Mouse (Mus musculus): Measurements from ENCODE around the gene Timm10. TPM values are rescaled to one million over a fixed set of nuclear protein-coding genes. Genes with fewer than 3 reads are reported as not detected.
A peak's percentile ranks its signal among the peaks of the same experiment; 100 is the strongest.
"Not testable (repeated sequence)": the region's sequence is repeated elsewhere in the genome, so short reads cannot be mapped to it uniquely, and the experiment has no call there.

Timm10 gene
- polyA plus RNA-seq, 1 experiment = 62.7 TPM

- no peak for TF ChIP-seq POLR2A (IDR thresholded peaks at IDR 0.05; ENCODE audit: borderline replicate concordance, extremely low read depth, insufficient read depth, insufficient read length, poor library complexity, severe bottlenecking)
- no peak for TF ChIP-seq CTCF (IDR thresholded peaks at IDR 0.05; ENCODE audit: borderline replicate concordance, extremely low read depth, insufficient read depth, insufficient read length)
- DNase-seq (ENCODE audit: low read depth) = peak; percentile 79
Observed at GRCm38 (mm10) chr2:84798493-84798921, 28.3 kb upstream of the Timm10 start, which contains the start of gene Ube2l6. Ube2l6 (plus strand) TSS chr2:84798828.

DNA sequence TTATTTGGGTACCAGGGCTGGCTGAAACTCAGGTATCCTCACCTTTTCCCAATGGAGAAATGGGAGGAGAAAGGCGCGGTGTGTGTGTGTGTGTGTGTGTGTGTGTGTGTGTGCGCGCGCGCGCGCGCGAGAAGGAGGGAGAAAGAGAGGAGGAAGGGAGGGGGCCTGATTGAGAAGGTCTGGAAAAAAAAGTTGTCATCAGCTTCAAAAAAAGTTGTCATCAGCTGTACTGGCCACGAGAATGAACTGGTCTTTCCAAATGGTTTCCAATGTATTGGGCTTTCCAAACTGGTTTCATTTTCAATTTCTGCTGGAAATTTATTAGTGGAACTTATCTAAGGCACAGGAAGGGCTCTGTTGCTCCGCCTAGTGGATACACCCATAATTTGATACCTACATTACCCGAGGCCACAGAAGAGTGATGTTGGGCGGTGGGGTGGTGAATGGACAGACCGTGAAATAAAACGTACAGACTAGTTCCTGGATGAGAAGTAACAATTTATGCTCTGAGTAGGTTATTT, 27.7 kb upstream of the Timm10 start:
- DNase-seq (ENCODE audit: low read depth) = peak; percentile 88
- no peak for TF ChIP-seq POLR2A (IDR thresholded peaks at IDR 0.05; ENCODE audit: borderline replicate concordance, extremely low read depth, insufficient read depth, insufficient read length, poor library complexity, severe bottlenecking)
- peak; percentile 62; the same call in 1 of the 2 replicates for TF ChIP-seq CTCF (IDR thresholded peaks at IDR 0.05; ENCODE audit: borderline replicate concordance, extremely low read depth, insufficient read depth, insufficient read length)

GRCm38 (mm10) chr2:84800304-84800703, 26.5 kb upstream of the Timm10 start:
- no peak for DNase-seq (ENCODE audit: low read depth)
- TF ChIP-seq CTCF (IDR thresholded peaks at IDR 0.05; ENCODE audit: borderline replicate concordance, extremely low read depth, insufficient read depth, insufficient read length) (no peak), POLR2A (IDR thresholded peaks at IDR 0.05; ENCODE audit: borderline replicate concordance, extremely low read depth, insufficient read depth, insufficient read length, poor library complexity, severe bottlenecking) (no peak)

DNA sequence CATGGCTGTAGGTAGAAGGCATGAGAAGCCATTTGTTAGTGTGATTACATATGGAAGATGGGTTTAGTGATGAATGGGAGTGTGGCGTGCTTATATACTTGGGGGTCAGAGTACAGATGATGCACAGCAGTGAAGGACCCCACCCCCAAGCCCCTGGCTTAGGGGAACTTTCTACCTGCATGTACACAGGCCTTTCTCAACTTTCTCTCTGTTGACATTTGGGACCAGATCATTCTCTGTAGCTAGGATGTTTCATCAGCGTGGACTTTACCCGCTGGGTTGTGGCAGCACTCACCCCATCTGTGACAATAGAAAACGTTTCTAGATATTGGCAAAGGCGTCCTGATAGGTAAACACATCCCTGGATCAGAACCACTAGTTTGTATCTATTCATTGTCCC, 25.6 kb upstream of the Timm10 start:
- DNase-seq (ENCODE audit: low read depth) = not testable (repeated sequence)

DNA sequence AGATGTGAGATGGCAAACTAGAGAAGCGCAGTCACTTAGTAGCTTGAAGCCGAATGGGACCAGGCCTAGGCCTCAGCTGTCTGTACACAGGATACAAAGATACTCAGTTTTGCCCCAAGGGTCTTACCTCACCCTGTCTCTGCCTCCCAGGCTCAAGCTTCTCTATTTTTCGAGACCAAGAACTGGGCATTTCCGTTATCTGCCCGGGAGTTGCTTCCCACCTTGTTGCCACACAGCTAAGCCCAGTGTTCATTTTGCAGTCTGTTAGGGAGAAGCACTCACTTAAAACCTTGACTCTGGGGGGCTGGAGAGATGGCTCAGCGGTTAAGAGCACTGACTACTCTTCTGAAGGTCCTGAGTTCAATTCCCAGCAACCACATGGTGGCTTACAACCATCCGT, 22.8 kb upstream of the Timm10 start:
- no peak for DNase-seq (ENCODE audit: low read depth)
- no peak for TF ChIP-seq POLR2A (IDR thresholded peaks at IDR 0.05; ENCODE audit: borderline replicate concordance, extremely low read depth, insufficient read depth, insufficient read length, poor library complexity, severe bottlenecking)
- TF ChIP-seq CTCF (IDR thresholded peaks at IDR 0.05; ENCODE audit: borderline replicate concordance, extremely low read depth, insufficient read depth, insufficient read length) = no peak

DNA sequence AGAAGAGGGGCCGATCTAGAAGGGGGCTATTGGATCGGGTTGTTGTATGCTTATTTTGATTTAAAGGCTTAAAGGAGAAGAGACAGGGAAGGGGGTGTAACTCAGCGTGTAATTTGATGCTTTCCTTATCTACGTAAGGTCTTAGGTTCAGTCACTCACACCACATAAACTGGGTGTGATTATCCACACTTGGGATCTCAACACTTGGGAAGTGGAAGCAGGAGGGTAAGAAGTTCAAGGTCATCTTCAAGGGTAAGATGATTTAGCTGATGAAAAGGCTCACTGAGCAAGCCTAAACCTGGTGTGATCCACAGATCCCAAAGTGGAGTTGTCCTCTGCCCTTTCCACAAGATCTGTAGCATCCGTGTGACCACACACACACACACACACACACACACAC, 20.3 kb upstream of the Timm10 start:
- TF ChIP-seq CTCF (IDR thresholded peaks at IDR 0.05; ENCODE audit: borderline replicate concordance, extremely low read depth, insufficient read depth, insufficient read length) = no peak
- no peak for TF ChIP-seq POLR2A (IDR thresholded peaks at IDR 0.05; ENCODE audit: borderline replicate concordance, extremely low read depth, insufficient read depth, insufficient read length, poor library complexity, severe bottlenecking)
- DNase-seq (ENCODE audit: low read depth) = no peak

DNA sequence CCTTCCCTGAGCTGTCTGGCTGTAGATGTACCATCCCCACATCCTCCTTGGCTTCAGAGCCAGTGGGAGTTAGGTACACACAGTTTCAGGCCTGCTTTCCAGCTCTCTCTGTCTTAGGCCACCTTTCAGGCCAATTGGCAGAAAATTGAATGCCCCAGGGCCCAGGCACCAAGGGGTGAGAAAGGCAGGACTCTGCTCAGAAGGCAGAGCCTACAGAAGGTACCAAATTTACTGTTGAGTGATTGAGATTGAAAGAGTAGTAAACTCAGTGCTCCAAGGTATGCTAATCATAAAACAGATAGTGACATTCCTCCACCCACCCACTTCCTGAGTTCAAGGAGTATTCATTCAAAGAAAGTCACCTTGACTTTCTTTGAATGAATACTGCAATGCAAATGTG, 17.5 kb upstream of the Timm10 start:
- no peak for DNase-seq (ENCODE audit: low read depth)
- TF ChIP-seq POLR2A (IDR thresholded peaks at IDR 0.05; ENCODE audit: borderline replicate concordance, extremely low read depth, insufficient read depth, insufficient read length, poor library complexity, severe bottlenecking) (no peak), CTCF (IDR thresholded peaks at IDR 0.05; ENCODE audit: borderline replicate concordance, extremely low read depth, insufficient read depth, insufficient read length) (no peak)

DNA sequence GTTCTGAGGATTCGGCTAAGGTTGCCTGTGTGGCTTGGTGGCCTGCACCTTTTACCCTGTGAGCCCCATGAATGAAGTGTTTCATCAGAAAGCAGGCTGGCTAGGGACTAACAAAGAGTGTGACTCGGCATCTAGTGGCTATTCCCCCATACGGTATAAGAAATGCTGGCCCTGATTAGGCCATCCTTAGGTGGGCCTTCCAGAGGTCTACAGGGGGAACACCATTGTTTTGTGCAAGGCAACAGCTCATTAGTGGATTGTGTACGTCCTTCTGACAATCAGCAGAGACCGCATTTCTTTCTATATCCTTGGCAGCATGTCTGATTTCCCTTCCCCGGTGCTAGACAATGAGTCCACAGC, 16.3 kb upstream of the Timm10 start:
- no peak for TF ChIP-seq CTCF (IDR thresholded peaks at IDR 0.05; ENCODE audit: borderline replicate concordance, extremely low read depth, insufficient read depth, insufficient read length)
- no peak for TF ChIP-seq POLR2A (IDR thresholded peaks at IDR 0.05; ENCODE audit: borderline replicate concordance, extremely low read depth, insufficient read depth, insufficient read length, poor library complexity, severe bottlenecking)

DNA sequence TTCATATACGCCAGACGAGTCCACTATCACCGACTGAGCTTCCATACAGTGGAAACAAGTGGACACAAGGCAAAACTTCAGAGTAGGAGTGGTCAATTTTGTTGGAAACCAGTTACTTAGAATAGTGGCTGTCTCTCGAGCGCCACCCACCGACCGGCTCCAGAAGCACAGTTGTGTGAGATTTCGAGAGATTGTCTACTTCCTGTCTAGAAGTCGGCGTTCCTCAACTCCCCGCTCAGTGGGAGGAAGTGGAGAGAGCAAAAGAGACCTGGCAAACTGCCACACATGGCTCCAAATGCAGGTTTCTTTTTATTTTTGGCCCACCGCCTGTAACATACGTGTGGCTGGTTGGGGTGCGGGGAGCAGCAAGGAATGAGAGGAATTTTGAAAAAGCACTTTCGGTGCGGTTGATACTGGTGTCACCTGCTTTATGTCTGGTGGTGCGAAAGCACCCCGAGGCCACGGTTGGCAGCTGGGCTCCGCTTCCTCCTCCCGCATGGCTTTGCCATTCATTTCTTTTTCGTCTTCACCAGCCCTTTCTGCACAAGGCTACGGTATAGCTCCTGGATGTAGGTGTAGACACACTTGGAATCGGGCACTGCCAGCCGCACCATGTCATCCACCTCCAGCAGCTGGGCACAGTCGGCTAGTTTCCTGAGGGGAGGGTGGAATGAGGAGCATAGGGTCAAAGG, 15.8 kb upstream of the Timm10 start:
- TF ChIP-seq POLR2A (IDR thresholded peaks at IDR 0.05; ENCODE audit: borderline replicate concordance, extremely low read depth, insufficient read depth, insufficient read length, poor library complexity, severe bottlenecking) (no peak), CTCF (IDR thresholded peaks at IDR 0.05; ENCODE audit: borderline replicate concordance, extremely low read depth, insufficient read depth, insufficient read length) (peak; percentile 72)
- peak; percentile 91 for DNase-seq (ENCODE audit: low read depth)

More for the DNA sequence above, 16.3 kb upstream of the Timm10 start:
- DNase-seq (ENCODE audit: low read depth) = no peak

- no peak for DNase-seq (ENCODE audit: low read depth)
- TF ChIP-seq POLR2A (IDR thresholded peaks at IDR 0.05; ENCODE audit: borderline replicate concordance, extremely low read depth, insufficient read depth, insufficient read length, poor library complexity, severe bottlenecking) = no peak
- no peak for TF ChIP-seq CTCF (IDR thresholded peaks at IDR 0.05; ENCODE audit: borderline replicate concordance, extremely low read depth, insufficient read depth, insufficient read length)
Observed at GRCm38 (mm10) chr2:84811880-84812279, 14.9 kb upstream of the Timm10 start.

GRCm38 (mm10) chr2:84812676-84813075, 14.1 kb upstream of the Timm10 start:
- no peak for DNase-seq (ENCODE audit: low read depth)
- TF ChIP-seq POLR2A (IDR thresholded peaks at IDR 0.05; ENCODE audit: borderline replicate concordance, extremely low read depth, insufficient read depth, insufficient read length, poor library complexity, severe bottlenecking) (no peak), CTCF (IDR thresholded peaks at IDR 0.05; ENCODE audit: borderline replicate concordance, extremely low read depth, insufficient read depth, insufficient read length) (no peak)

DNA sequence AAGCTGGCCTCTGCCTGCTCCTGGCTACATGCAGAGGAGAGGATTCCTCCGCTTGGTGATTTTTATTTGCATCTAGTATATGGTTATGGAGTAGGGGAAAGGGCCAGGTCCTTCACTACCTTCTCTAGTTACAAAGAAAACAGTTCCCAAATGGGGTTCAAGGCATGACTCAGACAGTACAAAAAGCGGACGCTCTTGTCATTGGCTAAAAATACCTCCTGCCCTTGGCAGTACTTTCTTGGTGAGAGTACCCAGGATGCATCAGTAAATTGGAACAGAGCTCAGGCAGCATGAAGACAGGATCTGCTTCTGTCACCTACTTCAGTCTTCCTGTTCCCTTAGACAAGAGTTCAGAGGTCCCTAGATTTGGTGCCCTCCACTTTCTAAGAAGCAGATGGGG, 6.9 kb upstream of the Timm10 start:
- DNase-seq (ENCODE audit: low read depth) = no peak
- no peak for TF ChIP-seq CTCF (IDR thresholded peaks at IDR 0.05; ENCODE audit: borderline replicate concordance, extremely low read depth, insufficient read depth, insufficient read length)
- TF ChIP-seq POLR2A (IDR thresholded peaks at IDR 0.05; ENCODE audit: borderline replicate concordance, extremely low read depth, insufficient read depth, insufficient read length, poor library complexity, severe bottlenecking) = no peak

Measured in brain, embryonic 14.5 days (tissue).